Mouse (Mus musculus) retina, adult 2 months (tissue): ENCODE data around the gene Aff3.

ENCODE experiments used
- DNase-seq: peaks from one replicate; pipeline ENCODE4 v3.0.0-alpha.2; 2012; ENCODE audit warnings: low read depth, low spot score

Aff3 gene

DNA sequence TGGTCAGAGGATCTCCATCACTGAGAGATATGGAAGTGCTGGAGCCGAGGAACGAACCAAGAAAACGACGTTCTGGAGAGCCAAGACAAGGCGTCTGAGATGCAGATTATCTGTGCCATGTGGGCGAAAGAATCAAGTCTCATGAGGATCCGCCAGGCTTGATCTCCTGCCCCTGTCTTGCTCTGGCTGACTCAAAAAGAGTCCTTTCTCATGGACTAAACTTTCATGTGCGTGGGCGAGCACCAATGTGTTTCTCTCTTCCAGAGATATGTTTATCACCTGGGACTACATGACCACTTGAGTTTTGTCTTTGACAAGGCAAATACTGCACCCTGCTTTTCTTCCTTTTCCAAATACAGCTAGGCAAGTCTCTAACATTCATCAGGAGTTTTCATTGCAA, 6.4 kb downstream of the Aff3 start:
- no peak for DNase-seq

DNA sequence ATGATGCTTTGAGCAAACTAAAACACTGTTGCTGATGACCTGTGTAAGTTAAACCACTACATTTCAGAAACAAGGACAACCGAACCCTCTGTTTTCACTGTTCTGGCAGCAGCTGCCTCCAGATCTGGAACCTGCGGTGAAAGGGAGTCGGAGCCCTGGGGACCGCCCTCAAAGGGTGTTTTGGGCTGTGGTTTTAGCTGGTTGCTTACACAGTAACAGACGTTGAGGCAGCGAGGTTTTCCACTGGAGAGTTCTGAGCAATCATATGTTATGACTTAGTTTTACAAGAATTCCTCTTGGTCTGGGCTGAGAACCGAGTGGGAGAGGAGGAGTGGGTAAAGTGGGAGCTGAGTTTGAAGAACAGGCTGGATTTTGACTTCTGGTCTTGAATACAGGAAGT, 7.1 kb downstream of the Aff3 start:
- no peak for DNase-seq

DNA sequence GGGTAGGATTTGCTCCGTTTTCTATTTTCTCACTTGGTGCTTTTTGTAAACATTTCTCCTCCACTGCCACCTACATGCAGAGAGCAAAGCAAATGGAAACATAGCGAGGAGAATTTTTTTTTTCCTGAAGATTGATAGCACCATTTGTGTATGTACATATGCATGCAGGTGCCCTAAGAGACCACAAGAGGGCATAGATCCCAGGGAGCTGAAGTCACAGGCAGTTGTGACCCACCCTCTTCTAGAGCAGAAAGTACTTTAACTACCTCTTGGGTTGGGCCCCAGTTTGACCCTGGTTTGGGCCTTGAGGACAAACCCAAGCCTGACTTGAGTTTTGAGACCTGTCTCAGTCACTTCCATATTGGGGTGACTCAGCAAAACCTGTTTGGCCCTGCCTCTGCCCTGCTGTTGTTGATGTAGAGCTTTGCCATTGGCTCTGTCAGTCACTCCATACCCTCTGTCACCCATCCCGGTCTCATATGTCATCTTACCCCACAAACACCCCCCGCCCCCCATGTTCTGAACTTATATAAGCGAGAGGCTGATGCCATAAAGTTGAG, 9.7 kb downstream of the Aff3 start:
- DNase-seq: no peak

DNA sequence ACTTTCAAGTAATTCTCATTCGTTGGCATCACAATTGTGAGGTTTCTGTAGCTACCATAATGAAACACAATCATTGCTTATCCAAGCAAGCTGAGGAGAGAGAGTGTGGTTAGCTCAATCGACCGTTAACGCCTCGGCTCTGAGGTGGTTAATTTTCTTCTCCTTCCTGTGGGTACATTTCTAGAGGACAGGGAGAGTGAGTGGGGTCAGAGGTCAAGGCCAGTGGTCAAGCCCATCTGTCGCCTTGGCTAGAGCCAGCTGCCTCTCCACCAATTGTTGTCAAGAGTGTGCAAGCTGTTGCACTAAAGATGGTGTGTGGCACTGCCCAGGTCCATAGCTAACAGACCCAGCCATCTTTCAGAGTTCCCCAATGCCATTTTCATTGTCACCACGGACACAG, 14.7 kb downstream of the Aff3 start:
- DNase-seq: no peak

DNA sequence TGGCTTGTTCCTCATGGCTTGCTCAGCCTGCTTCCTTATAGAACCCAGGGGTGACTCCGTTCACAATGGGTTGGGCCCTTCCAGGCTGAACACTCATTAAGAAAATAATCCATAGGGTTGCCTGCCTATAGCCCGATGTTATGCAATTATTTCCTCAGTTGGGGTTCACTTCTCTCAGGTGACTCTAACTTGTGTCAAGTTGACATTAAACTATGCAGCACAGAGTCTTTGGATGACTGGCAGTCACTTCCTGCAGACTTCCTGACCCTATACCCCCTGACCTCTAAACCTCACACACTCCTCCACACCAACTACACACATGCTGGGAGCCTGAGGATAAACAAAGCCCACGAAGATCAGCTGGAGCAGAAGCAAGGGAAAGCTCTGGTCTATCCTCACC, 15.6 kb downstream of the Aff3 start:
- no peak for DNase-seq

DNA sequence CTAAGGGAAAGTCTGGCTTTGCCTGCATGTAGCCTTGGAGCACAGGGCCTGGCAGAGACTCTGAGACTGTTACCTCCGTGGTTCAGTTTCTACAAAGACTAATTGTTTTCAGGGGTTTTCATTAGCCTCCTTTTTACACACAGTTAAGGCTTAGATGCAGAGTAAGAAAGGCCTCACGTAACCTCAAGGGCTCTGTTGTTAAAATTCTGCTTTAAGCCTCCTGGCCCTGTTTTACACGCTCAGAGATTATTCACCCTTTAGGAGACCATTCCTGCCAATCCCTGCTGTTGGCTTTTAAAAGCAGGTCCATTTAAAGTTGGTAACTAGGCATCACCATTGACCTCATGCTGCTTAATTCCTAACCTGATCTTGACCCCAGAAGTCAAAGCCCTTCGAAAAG, 22.5 kb downstream of the Aff3 start:
- no peak for DNase-seq

DNA sequence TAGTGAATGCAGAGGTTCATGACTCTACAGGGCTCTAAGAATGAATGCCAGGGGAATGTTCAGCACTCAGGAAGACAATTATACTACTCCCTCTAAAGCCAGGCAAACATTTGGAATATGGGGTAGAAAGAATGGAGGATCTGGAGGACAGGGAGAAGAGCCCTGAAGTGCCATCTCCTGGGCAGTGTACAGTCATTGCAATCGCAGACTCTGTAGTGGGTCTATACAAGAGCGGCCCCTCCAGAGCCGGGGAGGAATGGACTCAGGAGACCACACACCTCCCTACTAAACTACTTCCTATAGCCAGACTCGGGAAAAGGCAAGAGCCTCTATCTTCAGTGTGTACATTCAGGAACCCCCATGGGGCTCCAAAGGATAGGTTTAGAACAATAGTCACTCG, 25.1 kb downstream of the Aff3 start:
- no peak for DNase-seq

DNA sequence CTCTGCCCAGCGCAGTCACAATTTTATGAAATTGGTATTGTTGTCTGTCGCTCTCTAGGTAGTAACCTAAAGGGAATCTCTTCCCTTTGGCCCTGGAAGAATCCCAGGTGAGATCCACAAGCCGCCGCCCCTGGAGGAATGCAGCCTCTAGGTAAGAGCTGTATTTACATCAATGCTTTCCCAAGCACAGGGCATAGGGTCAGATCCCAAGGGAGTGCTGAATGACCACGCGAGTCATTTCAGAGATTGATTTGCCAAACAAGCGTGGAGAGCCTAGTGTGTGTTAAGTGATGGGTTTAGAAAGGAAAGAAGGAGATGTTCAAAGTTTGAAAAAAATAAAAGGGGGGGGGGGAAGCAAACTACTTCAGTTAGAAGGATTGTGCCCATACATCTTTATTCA, 29.2 kb downstream of the Aff3 start:
- DNase-seq: no peak

DNA sequence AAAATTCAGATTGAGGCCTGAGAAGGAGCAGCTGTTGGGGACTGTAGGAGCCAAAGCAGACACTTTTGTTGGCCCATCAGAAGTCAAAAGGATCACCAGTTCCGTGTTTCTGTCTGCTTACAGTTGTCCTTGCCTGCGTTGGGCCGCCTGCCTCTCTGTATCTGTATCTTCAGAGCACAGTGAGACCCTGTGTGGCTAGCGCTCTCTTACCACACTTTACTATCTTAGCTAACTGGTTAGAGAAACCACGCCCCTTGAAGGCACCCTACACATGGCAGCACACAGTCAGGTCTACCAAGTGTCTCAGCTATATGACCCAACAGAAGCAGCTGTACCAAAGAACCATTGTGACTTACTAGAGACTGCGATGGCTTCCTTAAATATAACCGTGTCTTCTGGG, 30.7 kb downstream of the Aff3 start:
- no peak for DNase-seq

DNA sequence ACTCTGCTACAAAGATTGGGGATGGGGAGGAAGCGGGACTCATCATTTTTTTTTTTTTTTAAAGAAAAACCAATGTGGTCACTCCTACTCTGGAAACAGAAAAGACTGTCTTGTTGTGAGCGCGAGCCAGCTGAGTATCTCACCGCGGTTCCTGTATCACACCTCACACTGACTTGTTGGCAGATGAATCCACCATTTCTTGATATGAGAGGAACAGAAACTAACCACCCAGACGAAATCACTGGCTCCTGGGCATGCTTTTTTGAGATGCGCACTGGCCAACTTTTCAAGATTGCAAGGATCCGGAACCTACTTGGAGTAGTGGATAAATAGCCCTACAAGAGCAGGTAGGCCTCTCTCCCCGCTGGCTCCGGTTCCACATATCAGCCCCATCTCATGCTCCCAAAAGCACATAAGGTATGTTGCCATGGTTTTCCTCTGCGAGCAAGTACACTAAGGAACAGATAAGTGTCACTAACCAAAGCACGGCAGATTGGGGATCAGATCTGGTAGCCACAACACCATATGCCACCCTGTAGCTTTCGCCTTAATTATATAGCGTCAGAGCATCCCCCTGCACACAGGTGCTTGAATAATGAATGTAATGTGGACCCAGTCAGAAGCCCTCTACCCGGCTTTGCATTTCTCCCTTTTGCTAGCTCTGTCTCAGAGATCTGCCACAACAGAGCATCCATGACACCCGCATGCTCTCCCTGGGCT, 32.1 kb downstream of the Aff3 start:
- no peak for DNase-seq

DNA sequence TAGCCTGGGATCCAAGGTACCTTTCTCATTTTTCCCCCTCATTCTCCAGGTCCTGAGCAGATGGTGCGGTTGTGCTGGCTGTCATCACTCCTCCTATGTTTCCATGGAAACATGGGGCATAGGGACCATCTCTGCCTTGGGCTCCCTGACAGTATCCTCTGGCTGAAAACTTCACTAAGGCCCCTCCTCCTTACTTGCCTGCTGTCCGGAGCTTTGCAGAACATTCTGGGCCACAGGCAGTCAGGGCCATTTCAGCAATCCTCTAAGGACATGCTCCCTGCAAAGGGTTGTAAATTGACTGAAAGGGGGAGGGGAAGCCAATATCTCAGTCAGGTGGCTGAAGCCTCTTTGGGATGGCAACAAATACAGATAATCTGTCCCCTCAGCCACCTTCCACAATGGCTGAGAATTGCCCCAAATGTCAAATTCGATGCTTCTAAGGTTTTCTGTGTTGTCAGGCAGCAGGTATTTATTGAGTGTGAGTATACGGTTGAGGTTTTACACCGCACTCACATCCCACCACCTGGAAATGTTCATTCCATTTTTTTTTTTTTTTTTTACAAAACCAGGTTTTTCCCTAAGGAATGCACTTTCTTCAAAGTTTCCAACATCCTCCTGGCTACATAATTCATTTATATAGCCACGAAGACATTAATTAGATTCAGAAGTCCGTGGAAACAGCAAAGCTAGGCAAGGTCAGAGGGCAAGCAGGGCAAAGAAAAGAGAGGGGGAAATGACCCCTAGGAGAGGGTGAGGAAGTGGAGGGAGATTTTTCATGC, 33.1 kb downstream of the Aff3 start:
- no peak for DNase-seq

DNA sequence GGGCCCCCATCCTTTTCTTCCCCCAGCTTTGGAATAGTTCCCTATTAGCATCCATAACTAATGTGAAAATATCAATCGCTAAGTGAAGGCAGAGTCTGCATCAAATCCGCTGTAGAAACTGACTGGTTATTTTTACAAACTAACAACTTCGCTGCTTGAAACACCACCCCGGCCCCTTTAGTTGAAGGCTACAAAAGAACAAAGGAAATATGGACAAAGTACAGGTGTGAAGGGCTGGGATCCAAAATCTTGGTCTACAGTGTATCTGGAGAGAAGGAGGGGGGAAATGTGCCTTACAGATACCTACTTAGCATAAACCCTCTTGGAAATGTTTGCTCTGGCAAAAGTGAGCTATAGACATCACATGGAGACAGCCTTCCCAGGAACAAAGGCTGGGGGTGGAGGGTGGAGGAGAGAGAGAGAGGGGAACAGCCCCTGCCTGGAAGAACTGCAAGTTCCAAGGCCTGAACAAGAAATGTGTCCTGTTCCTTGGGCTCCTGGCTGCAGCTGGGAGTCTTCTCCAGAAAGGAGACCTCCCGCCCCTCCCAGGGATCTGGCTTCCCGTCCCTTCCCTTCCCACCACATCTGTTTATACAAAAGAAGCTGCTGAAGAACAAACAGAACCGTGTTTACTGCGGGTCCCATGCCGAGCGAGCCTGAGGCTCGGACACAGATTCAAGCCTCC, 35.7 kb downstream of the Aff3 start:
- DNase-seq: no peak

DNA sequence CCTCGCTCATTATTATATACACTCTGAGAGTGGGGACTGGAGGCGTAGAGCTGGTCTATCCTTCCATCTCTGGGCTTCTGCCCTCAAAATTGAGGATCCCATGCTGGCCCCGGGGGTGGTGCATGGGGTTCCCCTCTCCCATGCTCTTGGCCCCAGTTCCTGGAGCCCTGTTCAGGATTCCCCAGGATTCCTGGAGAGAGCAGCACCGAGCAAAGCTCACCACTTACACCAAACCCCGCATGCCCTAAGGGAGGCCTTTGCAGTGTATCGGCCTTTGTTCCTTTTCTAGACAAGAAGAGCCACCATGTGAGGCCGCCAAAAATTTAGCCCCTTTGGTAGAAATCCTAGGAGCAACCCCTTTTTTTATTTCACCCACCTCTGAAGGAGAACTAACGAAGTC, 36.3 kb downstream of the Aff3 start:
- DNase-seq: no peak

DNA sequence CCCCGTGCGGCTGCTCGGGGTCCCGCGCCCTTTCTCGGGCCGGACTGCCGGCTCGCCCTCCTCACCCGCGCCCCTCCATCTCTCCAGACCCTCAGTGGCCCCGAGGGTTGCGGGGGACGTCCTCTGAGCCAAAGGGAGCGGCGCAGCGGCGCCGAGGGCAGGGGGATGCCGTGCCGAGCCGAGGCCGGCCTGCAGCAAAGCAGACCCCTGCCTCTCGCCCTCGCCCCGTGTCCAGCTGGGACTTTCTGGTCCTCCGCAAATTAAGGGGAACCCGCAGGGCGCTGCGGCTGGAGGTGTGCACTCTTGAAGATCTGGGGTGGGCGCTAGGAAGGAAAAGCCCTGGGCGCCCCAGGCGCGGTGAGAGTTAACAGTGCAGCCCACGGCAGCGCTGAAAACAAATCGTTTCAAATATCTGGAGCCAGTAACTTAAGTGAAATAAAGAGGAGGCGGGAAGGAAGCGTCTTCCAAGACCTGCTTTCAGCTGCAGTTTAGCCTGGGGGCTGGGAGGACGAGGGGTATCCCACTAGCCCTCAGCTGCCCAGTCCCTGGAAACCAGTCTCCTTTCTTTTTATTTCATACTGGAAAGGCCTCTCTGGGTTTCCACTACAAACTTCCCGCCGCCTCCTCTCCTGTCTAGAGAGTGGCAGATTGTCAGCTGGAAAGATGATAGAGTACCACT, 36.9 kb downstream of the Aff3 start:
- DNase-seq: no peak

DNA sequence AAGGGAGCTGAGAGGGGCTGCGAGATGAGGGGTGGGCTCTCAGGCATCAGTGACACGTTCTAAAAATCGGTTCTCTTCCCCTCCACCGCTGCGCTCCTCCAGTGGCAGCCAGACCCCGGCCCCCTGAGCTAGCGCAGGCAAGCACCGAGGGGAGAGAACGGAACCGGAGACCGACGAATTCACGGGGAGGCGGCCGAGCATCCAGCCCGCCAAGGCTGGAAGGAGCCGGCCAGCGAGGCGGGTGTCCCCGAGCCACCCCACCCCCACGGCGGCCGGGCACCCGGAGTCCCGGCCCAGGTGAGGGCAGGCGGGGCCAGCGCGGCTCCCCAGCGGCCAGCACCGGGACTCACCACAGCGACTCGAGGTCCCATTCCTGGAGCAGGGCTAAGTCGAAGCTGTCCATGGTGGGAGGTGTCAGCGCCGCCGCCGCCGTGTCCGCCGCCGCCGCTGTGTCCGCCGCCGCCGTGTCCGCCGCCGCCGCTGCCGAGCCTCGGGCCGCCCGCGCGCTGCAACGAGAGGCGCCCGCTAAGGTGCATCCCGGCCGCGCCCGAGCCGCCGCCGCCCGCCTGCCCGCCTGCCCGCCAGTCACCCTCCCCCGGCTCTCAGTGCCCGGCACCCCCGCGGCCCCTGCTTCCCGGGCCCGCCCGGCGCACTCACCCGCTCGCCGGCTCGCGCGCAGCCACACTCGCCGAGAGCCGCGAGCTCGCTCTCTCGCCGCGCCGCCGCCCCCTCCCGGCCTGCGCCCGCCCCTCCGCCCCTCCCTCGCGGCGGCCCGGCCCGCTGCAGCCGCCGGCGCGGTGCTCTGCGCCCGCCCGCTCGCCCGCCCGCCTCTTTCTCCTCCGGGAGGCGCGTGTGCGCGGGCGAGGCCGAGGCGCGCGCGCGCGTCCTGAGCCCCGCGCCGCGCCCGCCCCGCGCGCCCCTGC, 37.8 kb downstream of the Aff3 start:
- DNase-seq: peak; percentile 11

DNA sequence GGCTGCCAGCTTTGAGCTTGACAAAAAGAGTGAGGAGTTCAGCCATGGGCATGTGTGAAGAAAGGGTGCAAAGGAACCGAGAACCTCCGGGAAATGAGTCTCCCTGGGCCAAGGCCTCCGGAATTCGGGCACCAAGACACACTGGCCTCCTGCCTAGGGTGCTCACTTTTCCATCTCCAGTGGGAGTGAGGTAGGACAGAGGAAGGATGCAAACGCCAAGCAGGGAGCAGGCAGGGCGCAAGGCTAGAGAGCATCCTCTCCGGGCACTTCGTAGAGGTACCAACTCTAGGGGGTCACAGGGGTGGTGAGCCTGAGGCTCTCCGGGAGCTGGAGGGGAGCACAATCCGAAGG, 38.4 kb downstream of the Aff3 start:
- DNase-seq: no peak

DNA sequence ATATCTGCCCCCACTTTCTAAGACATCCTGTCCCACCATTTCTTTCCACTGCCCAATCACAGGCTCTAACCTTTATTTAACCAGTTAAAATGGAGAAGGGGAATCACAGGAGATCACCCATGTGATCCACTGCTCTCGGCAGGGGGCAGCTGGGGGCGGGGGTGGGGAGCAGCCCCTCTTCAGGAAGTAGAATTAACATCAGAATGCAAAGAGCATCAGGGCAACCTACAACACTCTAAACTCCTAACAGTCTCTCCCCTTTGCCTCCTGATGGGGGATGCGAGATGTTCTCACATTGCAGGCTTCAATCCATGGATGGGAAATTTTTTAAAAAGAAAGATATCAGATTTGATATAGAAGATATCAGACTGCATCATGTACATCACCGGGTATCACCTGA, 42.9 kb downstream of the Aff3 start:
- no peak for DNase-seq

DNA sequence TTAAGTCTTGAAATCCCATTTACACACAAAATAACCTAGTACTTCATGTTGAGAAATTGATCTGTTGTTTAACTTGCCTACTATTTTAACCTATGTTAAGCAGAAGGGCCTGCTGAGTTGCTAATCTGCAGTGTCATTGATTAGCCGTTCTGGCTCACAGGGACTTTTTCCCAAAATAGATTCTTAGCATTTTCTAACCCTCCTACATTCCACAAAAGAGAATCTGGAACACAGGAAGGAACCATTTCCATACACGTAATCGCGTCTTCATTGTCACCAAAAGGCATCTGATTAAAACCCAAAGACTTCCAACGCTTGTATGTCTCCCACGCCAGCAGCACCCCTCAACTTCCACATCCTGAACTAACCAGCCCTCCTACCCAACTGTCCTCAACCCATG, 44.4 kb downstream of the Aff3 start:
- no peak for DNase-seq

DNA sequence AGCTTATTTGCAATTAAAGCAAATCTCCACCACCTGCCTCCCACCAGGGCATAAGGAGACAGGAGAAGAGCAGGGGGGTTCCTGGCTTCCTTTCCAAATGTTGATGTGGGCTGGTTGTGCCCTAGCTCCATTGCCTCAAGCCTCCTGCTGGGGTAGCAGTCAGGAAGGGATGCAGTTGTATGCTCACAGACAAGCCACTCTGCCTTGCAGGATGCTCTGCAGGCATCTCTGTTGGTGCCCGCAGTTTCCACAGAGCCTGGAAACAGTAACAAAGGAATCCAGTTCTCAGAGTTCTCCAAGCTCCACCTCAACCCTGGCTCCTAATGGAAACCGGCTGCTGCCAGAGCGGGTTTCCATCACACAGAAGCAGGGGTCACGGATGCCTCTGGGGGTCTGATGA, 58.0 kb downstream of the Aff3 start:
- no peak for DNase-seq

DNA sequence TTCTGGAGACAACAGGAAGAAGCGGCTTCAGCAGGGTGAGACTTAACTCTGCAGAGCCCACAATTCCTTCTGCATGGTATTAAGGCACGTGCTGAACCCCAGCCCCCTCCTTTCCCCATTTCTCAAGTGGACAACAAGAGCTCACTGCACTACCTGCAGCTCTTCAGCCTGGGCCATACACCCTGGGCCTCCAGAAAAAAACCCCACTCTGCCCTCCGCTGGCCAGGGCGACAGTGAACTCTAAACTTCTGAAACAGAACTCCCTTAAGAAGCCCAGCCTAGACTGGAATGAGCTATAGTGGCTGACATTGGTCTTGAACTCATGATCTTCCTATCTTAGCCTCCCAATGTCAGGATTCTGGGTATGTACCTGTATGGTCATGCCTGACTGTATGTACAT, 59.3 kb downstream of the Aff3 start:
- no peak for DNase-seq

DNA sequence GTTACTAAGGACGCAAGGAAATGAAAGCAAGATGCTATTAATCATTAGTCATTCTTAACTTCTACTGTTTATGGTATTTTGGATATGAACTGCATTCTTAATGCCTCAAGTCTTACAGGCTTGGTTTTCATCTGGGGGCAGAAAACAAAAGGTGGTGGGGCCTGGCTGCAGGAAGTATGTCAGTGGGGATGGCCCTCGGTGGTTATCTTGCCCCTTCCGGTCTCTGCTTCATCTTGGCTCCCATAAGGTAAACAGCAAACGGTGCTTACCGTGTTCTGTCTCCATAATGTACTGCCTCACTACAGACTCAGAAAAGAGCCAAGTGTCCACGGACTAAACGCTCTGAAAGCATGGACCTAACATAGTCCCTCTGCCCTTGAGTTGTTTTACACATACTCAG, 60.1 kb downstream of the Aff3 start:
- no peak for DNase-seq
